In genomic region chrX:101313625-101314359, GRCm38 (mm10) we compare ENCODE assay signal across 9 mouse cellular contexts. TPM values are rescaled to one million over a fixed set of nuclear protein-coding genes. Genes with fewer than 3 reads are reported as not detected.
DNase-seq lines count a peak whose midpoint lies in the region; ATAC-seq lines count a peak whose summit lies in the region.
"Had no signal": no experiment of that assay in that cellular context is flagged by ENCODE, and none has a peak within 500 bp of the region (broad histone marks: within the 10 kb centered on the region; RNA-seq: fewer than 3 reads in every experiment).

No protein-coding gene starts in this region.

- H3K9ac ChIP-seq in hindbrain, embryonic 15.5 days, result no peak overlapping the region
- no peak overlapping the region for H3K9ac ChIP-seq in midbrain, embryonic 12.5 days (replicated peaks)

- H3K27ac ChIP-seq in hindbrain, embryonic 15.5 days (replicated peaks), result no peak overlapping the region
- 0 out of 2 replicates have a peak overlapping the region, but pooled peaks have one; percentile 20 for H3K27ac ChIP-seq in midbrain, embryonic 12.5 days (replicated peaks)

- ATAC-seq in hindbrain, embryonic 15.5 days (ENCODE audit: low FRiP score, low read depth), result 0 out of 2 replicates have a peak, but pooled peaks have one; percentile 46
- ATAC-seq in midbrain, embryonic 12.5 days (ENCODE audit: low FRiP score, low read depth), result 0 out of 2 replicates have a peak, but pooled peaks have one; percentile 52

- H3K27me3 ChIP-seq in hindbrain, embryonic 15.5 days, result no peaks in the 10 kb centered on the region
- peaks cover 9% of the 10 kb centered on the region; the same call in 1 of the 2 replicates for H3K27me3 ChIP-seq in midbrain, embryonic 12.5 days

- H3K9me3 ChIP-seq in hindbrain, embryonic 15.5 days, result no peaks in the 10 kb centered on the region
- H3K9me3 ChIP-seq in midbrain, embryonic 12.5 days, result no peaks in the 10 kb centered on the region

- peak; percentile 58 for DNase-seq in ES-CJ7 (ENCODE audit: low read depth, low spot score)
- peak; percentile 23 for DNase-seq in embryo, embryonic 10.5 days (ENCODE audit: low spot score)
- DNase-seq in lung, adult 18-20 months, result no peak
- DNase-seq in testis, postnatal 10 days (ENCODE audit: low spot score), result no peak
- DNase-seq in kidney, postnatal 10 days, result no peak
- DNase-seq in liver, result no peak

- H3K4me2 ChIP-seq in hindbrain, embryonic 15.5 days, result no peak overlapping the region
- H3K4me2 ChIP-seq in midbrain, embryonic 12.5 days (replicated peaks), result no peak overlapping the region

- no peak overlapping the region for H3K4me3 ChIP-seq in hindbrain, embryonic 15.5 days
- no peak overlapping the region for H3K4me3 ChIP-seq in midbrain, embryonic 12.5 days

- H3K36me3 ChIP-seq in hindbrain, embryonic 15.5 days, result peaks cover 25% of the 10 kb centered on the region
- H3K36me3 ChIP-seq in midbrain, embryonic 12.5 days, result peaks cover 26% of the 10 kb centered on the region

- 0 out of 2 replicates have a peak, but pooled peaks cover 6% of the 10 kb centered on the region for H3K4me1 ChIP-seq in hindbrain, embryonic 15.5 days (replicated peaks)
- peaks cover 8% of the 10 kb centered on the region; the same call in 1 of the 2 replicates for H3K4me1 ChIP-seq in midbrain, embryonic 12.5 days

- WGBS in hindbrain, embryonic 15.5 days, result 31% methylated on average over 6 of the region's 6 CpGs
- 33% methylated on average over 6 of the region's 6 CpGs for WGBS in midbrain, embryonic 12.5 days

RNA-seq across cellular contexts. Expression of gene Nlgn3, which starts 14.8 kb away (rescaled TPM):
- polyA plus RNA-seq in hindbrain, embryonic 15.5 days (2015; fragmentation: Nextera tagmentation; extraction: Ambion mirVana), result 73.2 and 87.8 TPM in 2 replicates
- 28.3 and 34.2 TPM in 2 replicates for polyA plus RNA-seq in midbrain, embryonic 12.5 days (2016; fragmentation: Nextera tagmentation; extraction: Ambion mirVana)

RNA-seq across cellular contexts. Expression of gene Med12, which starts 40.0 kb away (rescaled TPM):
- 26.4 and 26.9 TPM in 2 replicates for polyA plus RNA-seq in hindbrain, embryonic 15.5 days (2015; fragmentation: Nextera tagmentation; extraction: Ambion mirVana)
- 40.0 and 40.4 TPM in 2 replicates for polyA plus RNA-seq in midbrain, embryonic 12.5 days (2016; fragmentation: Nextera tagmentation; extraction: Ambion mirVana)

RNA-seq across cellular contexts. Expression of gene Gm20489, which starts 45.0 kb away (rescaled TPM):
- polyA plus RNA-seq in hindbrain, embryonic 15.5 days (2015; fragmentation: Nextera tagmentation; extraction: Ambion mirVana), result not detected in 2 replicates
- not detected in 2 replicates for polyA plus RNA-seq in midbrain, embryonic 12.5 days (2016; fragmentation: Nextera tagmentation; extraction: Ambion mirVana)
- polyA plus RNA-seq: limb, embryonic 14.5 days had no signal

RNA-seq across cellular contexts. Expression of gene Il2rg, which starts 45.7 kb away (rescaled TPM):
- 6.4 TPM in 2 replicates for polyA plus RNA-seq in hindbrain, embryonic 15.5 days (2015; fragmentation: Nextera tagmentation; extraction: Ambion mirVana)
- polyA plus RNA-seq in midbrain, embryonic 12.5 days (2016; fragmentation: Nextera tagmentation; extraction: Ambion mirVana), result 3.1 and 4.1 TPM in 2 replicates

RNA-seq across cellular contexts. Expression of gene Gm614, which starts 50.0 kb away (rescaled TPM):
- 0.21 TPM in 1 of 2 replicates, not detected in the other for polyA plus RNA-seq in hindbrain, embryonic 15.5 days (2015; fragmentation: Nextera tagmentation; extraction: Ambion mirVana)
- not detected in 2 replicates for polyA plus RNA-seq in midbrain, embryonic 12.5 days (2016; fragmentation: Nextera tagmentation; extraction: Ambion mirVana)

Comparison
In these comparisons a context has a peak if more than half of its experiments do, and no peak if none do; other contexts are left out.
1. DNase-seq: peak in ES-CJ7 (single experiment) and embryo, embryonic 10.5 days (single experiment); none in lung, adult 18-20 months (0 of 2), testis, postnatal 10 days (single experiment), kidney, postnatal 10 days (single experiment) and liver (single experiment).